Mouse (Mus musculus): ENCODE results near the gene Uhrf1bp1l.

DNA sequence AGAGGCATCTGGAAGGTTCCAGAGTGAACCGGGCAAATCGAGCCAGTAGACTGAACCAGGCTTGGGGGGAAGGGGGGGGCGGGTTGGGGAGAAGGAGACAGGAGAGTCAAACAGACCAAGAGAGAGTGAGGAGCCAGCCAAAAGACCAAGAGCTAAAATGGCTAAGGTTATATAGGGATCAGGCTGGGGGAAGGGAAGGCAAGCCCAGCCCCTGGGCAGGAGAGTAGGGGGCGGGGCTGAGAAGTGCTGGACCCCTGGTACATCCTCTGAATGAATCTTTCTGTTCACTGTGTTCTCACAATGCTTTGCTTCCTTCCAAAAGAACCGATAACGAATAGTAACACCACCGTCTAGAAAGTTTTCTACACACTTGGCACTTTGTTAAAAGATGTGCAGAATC is 5.1 kb upstream of the Uhrf1bp1l start:
- TF ChIP-seq POLR2A (IDR thresholded peaks at IDR 0.05; ENCODE audit: insufficient read depth, low read depth, low read length), result no peak
- TF ChIP-seq CTCF (IDR thresholded peaks at IDR 0.05), result no peak
- no peak for TF ChIP-seq EP300 (IDR thresholded peaks at IDR 0.05; ENCODE audit: insufficient read depth, low read depth, low read length)

All from heart, adult 2 months (tissue).